Mouse (Mus musculus) brain, embryonic 14.5 days (tissue): ENCODE measurements around the gene AB124611. TPM values are rescaled to one million over a fixed set of nuclear protein-coding genes. Genes with fewer than 3 reads are reported as not detected.
"Not testable (repeated sequence)": the region's sequence is repeated elsewhere in the genome, so short reads cannot be mapped to it uniquely, and the experiment has no call there.

Experiments used
- DNase-seq: peaks from one replicate; pipeline ENCODE4 v3.0.0-alpha.2; 2011; ENCODE audit warnings: low read depth
- CTCF ChIP-seq: fragments of 200-500 bp; IDR thresholded peaks from 2 replicates; pipeline ENCODE4 v1.5.1; 2012; ENCODE audit warnings: inconsistent platforms, mild to moderate bottlenecking, moderate library complexity, borderline replicate concordance; ENCODE audit not compliant: insufficient read depth, insufficient read length; ENCODE audit errors: extremely low read depth
- POLR2A ChIP-seq: fragments of 200-500 bp; IDR thresholded peaks from 2 replicates; pipeline ENCODE4 v1.6.1; 2012; ENCODE audit warnings: mild to moderate bottlenecking, inconsistent platforms, borderline replicate concordance; ENCODE audit not compliant: poor library complexity, insufficient read depth, insufficient read length, severe bottlenecking; ENCODE audit errors: extremely low read depth
- polyA plus RNA-seq: library from polyadenylated mRNA; depleted of rRNA; stranded (reverse); fragments of >200 nt; gene quantifications from 2 replicates; pipeline ENCODE4 v1.2.3, GENCODE M21; 2012; rRNA removed

The AB124611 gene
- 1.00 and 1.0 TPM in 2 replicates for polyA plus RNA-seq

DNA sequence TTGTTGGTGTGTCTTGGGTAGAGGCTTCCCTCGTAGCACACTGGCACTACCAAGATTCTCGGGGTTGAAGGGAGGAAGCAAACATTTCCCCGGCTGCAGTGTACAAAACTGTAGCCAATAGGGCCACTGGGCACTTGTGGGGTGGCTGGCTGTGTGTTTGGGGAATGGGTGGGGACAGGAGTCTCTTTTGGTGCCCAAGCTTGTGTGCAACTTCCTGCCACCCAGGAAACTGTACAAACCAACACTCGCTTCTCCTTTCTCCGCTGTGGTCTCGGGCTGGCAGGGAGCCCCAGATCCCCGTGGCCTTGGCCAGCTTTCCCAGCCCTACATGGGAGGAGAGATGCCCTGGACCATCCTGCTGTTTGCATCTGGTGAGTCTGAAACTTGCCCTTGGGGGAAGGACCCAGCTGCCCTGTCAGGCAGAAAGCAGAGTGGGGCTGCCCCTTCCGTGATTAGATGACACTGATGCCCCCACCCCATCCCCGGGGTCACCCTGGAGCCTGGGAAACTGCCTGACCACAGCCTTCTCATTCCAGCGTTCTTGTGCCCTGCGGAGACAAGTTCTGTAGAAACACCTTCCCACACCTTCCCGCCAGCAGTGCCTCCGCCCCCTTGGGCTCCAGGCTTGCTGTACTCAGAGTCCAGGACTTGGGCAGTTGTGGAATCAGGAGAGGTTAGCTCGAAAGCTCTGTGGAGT is at the start of gene AB124611:
TSS of gene AB124611 (plus strand) at position 240 of the 697 bp plus-strand sequence.
- no peak for DNase-seq
- TF ChIP-seq POLR2A (no peak), CTCF (no peak)

DNA sequence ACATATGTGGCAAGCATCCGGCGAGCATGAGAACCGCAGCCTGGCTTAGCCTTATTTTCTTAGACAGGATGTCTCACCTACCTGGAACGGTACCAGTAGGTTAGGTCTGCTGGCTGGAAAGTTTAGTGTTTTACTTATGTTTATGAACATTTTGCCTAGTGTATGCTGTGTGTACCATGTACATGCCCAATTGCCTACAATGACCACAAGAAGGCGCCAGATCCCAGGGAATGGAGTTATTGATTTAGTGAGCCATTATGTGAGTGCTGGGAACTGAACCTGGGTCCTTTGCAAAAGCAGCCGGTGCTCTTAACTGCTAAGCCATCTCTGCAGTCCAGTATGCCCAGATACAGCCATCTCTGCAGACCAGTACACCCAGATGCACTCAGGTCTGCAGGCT is 48.3 kb upstream of the AB124611 start:
- DNase-seq = no peak
- TF ChIP-seq POLR2A = no peak
- TF ChIP-seq CTCF = no peak

DNA sequence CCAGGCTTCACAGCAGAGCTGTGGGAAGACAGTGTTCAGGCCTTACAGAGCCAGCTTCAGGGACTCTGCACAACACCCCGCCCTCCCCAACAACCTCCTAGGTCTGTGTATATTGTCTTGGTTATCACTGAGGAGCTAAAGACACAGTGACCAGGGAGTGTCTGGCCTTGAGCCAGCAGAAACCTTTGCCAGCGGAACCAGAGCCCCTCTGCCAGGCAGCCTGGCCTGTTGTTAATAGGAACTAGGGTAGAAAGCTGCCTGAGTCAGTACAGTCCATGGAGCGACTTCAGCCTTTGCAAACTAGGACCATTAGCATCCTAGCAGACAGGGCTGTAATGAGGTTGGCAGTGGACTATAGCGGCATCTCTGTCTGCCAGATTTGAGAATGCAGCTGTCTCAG is 41.9 kb upstream of the AB124611 start:
- TF ChIP-seq CTCF (no peak), POLR2A (no peak)
- DNase-seq = peak; percentile 20

DNA sequence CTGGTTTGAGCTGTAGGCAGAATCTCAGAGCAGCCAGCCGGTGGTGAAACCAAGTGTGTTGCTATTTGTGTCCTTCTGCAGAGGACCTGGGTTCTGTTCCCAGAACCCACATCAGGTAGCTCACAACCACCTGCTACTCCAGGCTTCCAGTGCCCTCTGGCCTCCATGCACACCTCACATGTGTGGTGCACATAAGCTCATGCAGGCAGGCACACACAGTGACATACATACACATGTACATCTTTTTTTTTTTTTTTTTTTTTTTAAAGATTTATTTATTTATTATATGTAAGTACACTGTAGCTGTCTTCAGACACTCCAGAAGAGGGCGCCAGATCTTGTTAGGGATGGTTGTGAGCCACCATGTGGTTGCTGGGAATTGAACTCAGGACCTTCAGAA is 37.7 kb upstream of the AB124611 start:
- not testable (repeated sequence) for DNase-seq

DNA sequence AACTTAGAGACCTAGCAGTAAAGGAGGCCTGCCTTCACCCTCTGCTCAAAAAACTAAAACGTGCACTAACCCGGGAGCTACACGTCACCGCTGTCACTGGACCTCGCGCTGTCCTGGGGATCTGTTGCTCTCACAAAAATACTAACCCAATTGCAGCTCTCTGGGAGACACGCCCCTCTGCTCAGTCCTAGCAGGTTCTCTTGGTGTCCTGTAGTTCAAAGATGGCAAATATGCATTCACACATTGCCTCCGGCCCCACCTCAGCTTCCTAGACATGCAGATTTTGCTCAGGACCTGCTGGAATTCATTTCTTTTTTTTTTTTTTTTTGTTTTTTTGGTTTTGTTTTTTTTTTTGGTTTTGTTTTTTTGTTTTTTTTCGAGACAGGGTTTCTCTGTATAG is 35.3 kb upstream of the AB124611 start:
- DNase-seq = no peak

DNA sequence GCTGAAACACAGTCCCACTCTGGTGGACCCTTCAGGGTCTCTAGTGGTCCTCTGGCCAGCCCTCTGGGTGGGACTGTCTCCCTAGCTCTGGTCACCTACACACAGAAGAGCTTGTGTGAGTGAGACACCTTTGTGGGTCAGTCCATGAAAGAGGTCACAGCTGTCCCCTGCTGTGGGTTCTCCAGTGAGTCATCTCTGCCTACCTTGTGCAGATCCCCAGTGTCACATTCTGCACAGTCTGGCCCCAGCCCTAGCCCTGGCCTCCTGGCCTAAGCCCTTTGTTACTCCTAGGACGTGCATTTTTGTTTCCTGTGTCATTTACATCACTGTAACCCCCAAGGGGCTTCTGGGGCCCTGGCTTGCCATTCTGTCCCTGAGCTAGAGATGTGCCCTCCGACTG is 32.1 kb upstream of the AB124611 start:
- DNase-seq = no peak
- TF ChIP-seq CTCF (no peak), POLR2A (no peak)

More for the DNA sequence above, 35.3 kb upstream of the AB124611 start:
- TF ChIP-seq POLR2A (no peak), CTCF (no peak)

DNA sequence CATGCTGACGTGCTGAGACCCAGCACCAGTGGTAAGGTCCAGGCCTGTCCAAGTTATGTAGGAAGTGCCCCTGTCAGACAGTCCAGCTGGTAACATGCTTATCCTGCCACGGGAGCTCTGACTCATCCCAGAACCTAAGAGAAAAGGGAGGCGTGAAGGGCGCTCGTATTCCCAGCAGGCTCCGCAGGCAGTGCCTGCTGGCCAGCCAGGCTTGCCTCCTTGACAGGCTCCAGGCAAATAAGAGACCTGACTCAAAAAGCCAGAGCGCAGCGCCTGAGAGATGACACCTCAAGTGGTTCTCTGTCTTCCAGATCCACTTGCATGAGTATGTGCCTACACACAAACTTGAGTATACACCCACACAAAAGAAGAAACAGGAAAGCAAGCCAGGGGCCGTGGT is 31.2 kb upstream of the AB124611 start:
- DNase-seq = no peak
- TF ChIP-seq POLR2A (no peak), CTCF (no peak)

DNA sequence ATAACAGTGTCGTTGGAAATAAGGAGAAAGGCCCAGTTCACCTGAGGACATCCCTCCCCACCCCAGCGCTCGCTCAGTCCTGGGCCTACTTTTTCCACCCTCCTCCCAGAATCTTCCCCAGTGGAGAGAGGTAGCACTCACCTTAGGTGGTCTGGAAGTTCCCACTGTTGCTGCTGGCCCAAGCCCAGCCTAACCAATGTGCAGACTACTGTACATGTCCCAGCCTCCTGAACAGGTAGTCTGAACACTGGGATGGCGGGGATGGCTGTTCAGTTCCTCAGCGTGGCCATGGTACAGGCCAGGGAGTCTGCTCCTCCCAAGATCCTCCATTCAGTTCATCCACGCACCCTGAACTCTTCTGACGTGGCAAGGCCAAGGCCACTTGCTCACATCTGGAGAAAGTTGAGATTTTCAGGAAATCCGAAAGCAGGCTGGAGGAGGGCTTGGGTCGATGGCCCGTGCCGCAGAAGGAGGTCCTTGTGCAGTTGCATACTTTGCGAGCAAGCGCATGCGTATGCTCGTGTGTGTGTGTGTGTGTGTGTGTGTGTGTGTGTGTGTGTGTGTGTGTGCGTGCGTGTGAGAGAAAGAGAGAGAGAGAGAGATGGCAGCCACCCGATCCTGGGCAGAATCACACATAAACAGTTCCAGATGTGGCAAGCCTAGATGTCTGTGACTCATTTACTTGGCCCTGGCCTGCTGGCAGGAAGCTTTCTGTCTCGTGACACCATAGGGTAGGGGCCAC is 29.5 kb upstream of the AB124611 start:
- TF ChIP-seq CTCF (no peak), POLR2A (no peak)
- DNase-seq = peak; percentile 4

DNA sequence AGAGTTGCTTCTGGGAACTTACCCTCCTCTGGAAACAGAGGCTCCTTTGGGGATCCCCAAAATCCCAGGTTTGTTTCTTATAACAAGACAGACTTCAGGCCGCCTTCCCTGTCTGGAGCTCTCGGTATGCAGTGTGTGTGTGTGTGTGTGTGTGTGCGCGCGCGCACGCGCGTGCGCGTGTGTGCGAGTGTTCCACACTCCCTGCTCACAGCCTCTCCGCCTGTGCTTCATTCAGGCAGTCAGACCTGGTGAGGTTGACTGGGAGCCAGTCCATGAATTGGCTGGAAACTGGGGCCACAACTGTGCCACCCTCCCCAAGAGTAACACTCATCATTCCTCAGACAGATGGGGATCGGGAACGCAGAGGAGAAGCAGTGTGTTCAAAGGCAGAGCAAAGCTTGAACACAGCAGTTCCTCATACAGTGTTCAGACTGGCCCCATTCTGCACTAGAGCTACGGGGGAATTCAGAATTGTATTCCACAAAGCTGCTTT is 28.9 kb upstream of the AB124611 start:
- TF ChIP-seq POLR2A (no peak), CTCF (no peak)

DNA sequence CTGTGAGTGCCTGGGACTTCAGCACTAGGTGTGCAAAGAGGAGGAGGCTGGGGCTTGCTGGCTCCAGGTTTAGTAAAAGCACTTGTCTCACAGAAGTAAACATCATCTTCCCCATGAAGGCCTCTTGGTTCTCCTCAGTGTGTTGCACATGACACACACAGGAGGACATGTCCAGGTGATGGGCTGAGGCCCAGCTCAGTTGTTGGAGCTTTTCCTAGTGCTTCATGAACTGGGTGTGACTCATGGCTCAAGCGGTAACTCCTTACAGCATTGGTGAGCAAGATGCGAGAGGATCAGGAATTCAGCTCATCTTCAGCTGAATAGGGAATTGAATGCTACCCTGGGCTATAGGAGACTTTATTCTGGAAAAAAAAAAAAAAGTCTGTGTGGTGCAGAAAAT is 28.3 kb upstream of the AB124611 start:
- TF ChIP-seq POLR2A (no peak), CTCF (no peak)
- no peak for DNase-seq

More for the DNA sequence above, 28.9 kb upstream of the AB124611 start:
- peak; percentile 9 for DNase-seq

DNA sequence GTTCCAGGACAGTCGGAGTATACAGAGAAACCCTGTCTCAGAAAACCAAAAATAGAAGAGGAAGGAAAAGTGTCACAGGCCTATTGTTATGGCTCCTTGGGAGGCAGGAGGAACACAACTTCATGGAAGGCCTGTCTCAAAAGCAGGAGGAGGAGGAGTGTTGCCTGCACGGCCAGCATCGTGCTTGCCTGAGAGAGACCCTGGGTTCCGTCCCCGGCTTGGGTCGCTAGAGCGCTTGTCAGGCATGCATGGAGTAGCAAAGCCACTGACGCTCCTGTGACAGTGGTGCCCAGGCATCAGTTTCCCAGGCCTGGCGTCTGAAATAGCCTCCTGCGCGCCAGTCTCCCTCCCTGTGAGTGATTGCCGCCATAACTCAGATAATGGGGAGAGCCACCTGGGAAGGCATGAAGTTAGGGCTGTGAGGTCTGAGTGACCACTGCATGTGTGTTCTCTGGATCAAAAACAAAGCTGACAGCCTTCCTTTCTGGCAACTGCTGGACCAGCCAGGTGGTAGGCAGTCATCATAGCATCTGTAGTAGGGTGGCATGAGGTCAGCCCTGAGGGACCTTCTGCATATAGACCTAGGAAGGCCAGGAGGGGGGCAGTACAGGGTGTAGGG is 27.6 kb upstream of the AB124611 start:
- no peak for DNase-seq
- TF ChIP-seq POLR2A (no peak), CTCF (no peak)
